Mouse (Mus musculus): ENCODE results near the gene C9. TPM values are rescaled to one million over a fixed set of nuclear protein-coding genes. Genes with fewer than 3 reads are reported as not detected.

Gene C9
- total RNA-seq, 2 experiments from 2014 or later: not detected

Other genes with a start within 250 kb of the C9 start
- gene Dab2, start 145.5 kb upstream of the C9 start, total RNA-seq (2021): 10 to 100 TPM; 13.7 to 15.3 TPM
- 1 to 10 TPM; 8.5 to 8.6 TPM for gene Fyb, start 77.5 kb downstream of the C9 start, total RNA-seq (2021)